Mouse (Mus musculus): ENCODE data around the gene Adssl1. TPM values are rescaled to one million over a fixed set of nuclear protein-coding genes. Genes with fewer than 3 reads are reported as not detected.

The Adssl1 gene
- polyA plus RNA-seq, 1 experiment from 2014 or later, result 26.5 TPM

- Histone ChIP-seq H3K9ac (ENCODE audit: low read depth, low read length) (no peak overlapping the region), H3K4me2 (ENCODE audit: low read depth, low read length) (0 out of 2 replicates have a peak overlapping the region, but pooled peaks have one; percentile 93), H3K27ac (replicated peaks; ENCODE audit: low read depth, low read length) (no peak overlapping the region), H3K4me3 (ENCODE audit: low read depth, low read length) (no peak overlapping the region), H3K9me3 (ENCODE audit: control insufficient read depth, low read length) (no peaks in the 10 kb centered on the region), H3K4me1 (ENCODE audit: control insufficient read depth, insufficient read depth, low read length) (peaks cover 45% of the 10 kb centered on the region), H3K27me3 (replicated peaks; ENCODE audit: control insufficient read depth, insufficient read depth, low read length) (peaks cover 4% of the 10 kb centered on the region; the same call in 1 of the 2 replicates), H3K36me3 (ENCODE audit: control insufficient read depth, insufficient read depth, low read length) (no peaks in the 10 kb centered on the region)
- no peak for DNase-seq (ENCODE audit: low spot score)
- WGBS, result 70% methylated on average over 8 of the region's 8 CpGs
- ATAC-seq (ENCODE audit: low read depth), result no peak
These were observed 29.1 kb upstream of the Adssl1 start for GRCm38 (mm10) chr12:112590566-112591239.

GRCm38 (mm10) chr12:112591240-112591639 is 28.6 kb upstream of the Adssl1 start:
- Histone ChIP-seq H3K9me3 (ENCODE audit: control insufficient read depth, low read length) (no peaks in the 10 kb centered on the region), H3K4me2 (ENCODE audit: low read depth, low read length) (no peak overlapping the region), H3K27ac (replicated peaks; ENCODE audit: low read depth, low read length) (no peak overlapping the region), H3K4me1 (ENCODE audit: control insufficient read depth, insufficient read depth, low read length) (peaks cover 48% of the 10 kb centered on the region), H3K27me3 (replicated peaks; ENCODE audit: control insufficient read depth, insufficient read depth, low read length) (peaks cover 4% of the 10 kb centered on the region; the same call in 1 of the 2 replicates), H3K36me3 (ENCODE audit: control insufficient read depth, insufficient read depth, low read length) (no peaks in the 10 kb centered on the region), H3K4me3 (ENCODE audit: low read depth, low read length) (no peak overlapping the region), H3K9ac (ENCODE audit: low read depth, low read length) (no peak overlapping the region; the same call in 1 of the 2 replicates)
- 90% methylated on average over 5 of the region's 5 CpGs for WGBS
- DNase-seq (ENCODE audit: low spot score) (no peak), ATAC-seq (ENCODE audit: low read depth) (no peak)

- peaks cover 4% of the 10 kb centered on the region; the same call in 1 of the 2 replicates for H3K27me3 ChIP-seq (replicated peaks; ENCODE audit: control insufficient read depth, insufficient read depth, low read length)
- peaks cover 52% of the 10 kb centered on the region for H3K4me1 ChIP-seq (ENCODE audit: control insufficient read depth, insufficient read depth, low read length)
- DNase-seq (ENCODE audit: low spot score), result no peak
- no peak overlapping the region; the same call in 1 of the 2 replicates for H3K9ac ChIP-seq (ENCODE audit: low read depth, low read length)
- no peak overlapping the region for H3K4me3 ChIP-seq (ENCODE audit: low read depth, low read length)
- H3K27ac ChIP-seq (replicated peaks; ENCODE audit: low read depth, low read length), result no peak overlapping the region
- no peaks in the 10 kb centered on the region for H3K9me3 ChIP-seq (ENCODE audit: control insufficient read depth, low read length)
- no peaks in the 10 kb centered on the region for H3K36me3 ChIP-seq (ENCODE audit: control insufficient read depth, insufficient read depth, low read length)
- no peak overlapping the region for H3K4me2 ChIP-seq (ENCODE audit: low read depth, low read length)
- WGBS, result 81% methylated on average over 3 of the region's 3 CpGs
- ATAC-seq (ENCODE audit: low read depth), result no peak
These were observed 28.1 kb upstream of the Adssl1 start for GRCm38 (mm10) chr12:112591730-112592129.

GRCm38 (mm10) chr12:112592985-112593734 is 26.7 kb upstream of the Adssl1 start:
- ATAC-seq (ENCODE audit: low read depth) (no peak), DNase-seq (ENCODE audit: low spot score) (no peak)
- Histone ChIP-seq H3K4me2 (ENCODE audit: low read depth, low read length) (no peak overlapping the region), H3K9ac (ENCODE audit: low read depth, low read length) (no peak overlapping the region), H3K27me3 (replicated peaks; ENCODE audit: control insufficient read depth, insufficient read depth, low read length) (peaks cover 4% of the 10 kb centered on the region; the same call in 1 of the 2 replicates), H3K4me3 (ENCODE audit: low read depth, low read length) (no peak overlapping the region), H3K4me1 (ENCODE audit: control insufficient read depth, insufficient read depth, low read length) (peaks cover 46% of the 10 kb centered on the region), H3K27ac (replicated peaks; ENCODE audit: low read depth, low read length) (no peak overlapping the region), H3K36me3 (ENCODE audit: control insufficient read depth, insufficient read depth, low read length) (no peaks in the 10 kb centered on the region), H3K9me3 (ENCODE audit: control insufficient read depth, low read length) (no peaks in the 10 kb centered on the region)
- 73% methylated on average over 21 of the region's 21 CpGs for WGBS

- 58% methylated on average over 15 of the region's 16 CpGs for WGBS
- ATAC-seq (ENCODE audit: low read depth) (no peak), DNase-seq (ENCODE audit: low spot score) (no peak)
- H3K4me2 ChIP-seq (ENCODE audit: low read depth, low read length), result no peak overlapping the region
- peaks cover 41% of the 10 kb centered on the region for H3K4me1 ChIP-seq (ENCODE audit: control insufficient read depth, insufficient read depth, low read length)
- H3K9me3 ChIP-seq (ENCODE audit: control insufficient read depth, low read length), result no peaks in the 10 kb centered on the region
- H3K4me3 ChIP-seq (ENCODE audit: low read depth, low read length), result no peak overlapping the region
- no peaks in the 10 kb centered on the region for H3K36me3 ChIP-seq (ENCODE audit: control insufficient read depth, insufficient read depth, low read length)
- H3K9ac ChIP-seq (ENCODE audit: low read depth, low read length), result no peak overlapping the region; the same call in 1 of the 2 replicates
- peaks cover 4% of the 10 kb centered on the region; the same call in 1 of the 2 replicates for H3K27me3 ChIP-seq (replicated peaks; ENCODE audit: control insufficient read depth, insufficient read depth, low read length)
- H3K27ac ChIP-seq (replicated peaks; ENCODE audit: low read depth, low read length), result peak overlapping the region; percentile 74
These were observed 25.6 kb upstream of the Adssl1 start for GRCm38 (mm10) chr12:112593951-112594915.

- H3K4me3 ChIP-seq (ENCODE audit: low read depth, low read length), result no peak overlapping the region
- peak overlapping the region; percentile 74 for H3K27ac ChIP-seq (replicated peaks; ENCODE audit: low read depth, low read length)
- peaks cover 34% of the 10 kb centered on the region for H3K4me1 ChIP-seq (ENCODE audit: control insufficient read depth, insufficient read depth, low read length)
- H3K9me3 ChIP-seq (ENCODE audit: control insufficient read depth, low read length), result no peaks in the 10 kb centered on the region
- H3K36me3 ChIP-seq (ENCODE audit: control insufficient read depth, insufficient read depth, low read length), result no peaks in the 10 kb centered on the region
- WGBS, result 29% methylated on average over 4 of the region's 4 CpGs
- ATAC-seq (ENCODE audit: low read depth), result peak; percentile 10; the same call in 1 of the 2 replicates
- H3K9ac ChIP-seq (ENCODE audit: low read depth, low read length), result peak overlapping the region; percentile 19; the same call in 1 of the 2 replicates
- H3K4me2 ChIP-seq (ENCODE audit: low read depth, low read length), result no peak overlapping the region
- 0 out of 2 replicates have a peak, but pooled peaks cover 4% of the 10 kb centered on the region for H3K27me3 ChIP-seq (replicated peaks; ENCODE audit: control insufficient read depth, insufficient read depth, low read length)
- DNase-seq (ENCODE audit: low spot score), result peak; percentile 50
These were observed 24.9 kb upstream of the Adssl1 start for GRCm38 (mm10) chr12:112594989-112595388.

GRCm38 (mm10) chr12:112595626-112596025 is 24.2 kb upstream of the Adssl1 start:
- Histone ChIP-seq H3K4me2 (ENCODE audit: low read depth, low read length) (no peak overlapping the region), H3K27me3 (replicated peaks; ENCODE audit: control insufficient read depth, insufficient read depth, low read length) (0 out of 2 replicates have a peak, but pooled peaks cover under 1% of the 10 kb centered on the region), H3K36me3 (ENCODE audit: control insufficient read depth, insufficient read depth, low read length) (no peaks in the 10 kb centered on the region), H3K9me3 (ENCODE audit: control insufficient read depth, low read length) (no peaks in the 10 kb centered on the region), H3K4me1 (ENCODE audit: control insufficient read depth, insufficient read depth, low read length) (peaks cover 34% of the 10 kb centered on the region), H3K9ac (ENCODE audit: low read depth, low read length) (no peak overlapping the region), H3K4me3 (ENCODE audit: low read depth, low read length) (no peak overlapping the region), H3K27ac (replicated peaks; ENCODE audit: low read depth, low read length) (peak overlapping the region; percentile 74; the same call in 1 of the 2 replicates)
- 48% methylated on average over 4 of the region's 4 CpGs for WGBS
- DNase-seq (ENCODE audit: low spot score) (no peak), ATAC-seq (ENCODE audit: low read depth) (peak; percentile 22; the same call in 1 of the 2 replicates)

GRCm38 (mm10) chr12:112596454-112596853 is 23.4 kb upstream of the Adssl1 start:
- 48% methylated on average over 9 of the region's 9 CpGs for WGBS
- no peaks in the 10 kb centered on the region; the same call in 1 of the 2 replicates for H3K36me3 ChIP-seq (ENCODE audit: control insufficient read depth, insufficient read depth, low read length)
- DNase-seq (ENCODE audit: low spot score) (no peak), ATAC-seq (ENCODE audit: low read depth) (no peak)
- no peak overlapping the region for H3K9ac ChIP-seq (ENCODE audit: low read depth, low read length)
- 0 out of 2 replicates have a peak overlapping the region, but pooled peaks have one; percentile 23 for H3K27ac ChIP-seq (replicated peaks; ENCODE audit: low read depth, low read length)
- H3K27me3 ChIP-seq (replicated peaks; ENCODE audit: control insufficient read depth, insufficient read depth, low read length), result no peaks in the 10 kb centered on the region
- no peaks in the 10 kb centered on the region for H3K9me3 ChIP-seq (ENCODE audit: control insufficient read depth, low read length)
- peaks cover 34% of the 10 kb centered on the region for H3K4me1 ChIP-seq (ENCODE audit: control insufficient read depth, insufficient read depth, low read length)
- no peak overlapping the region for H3K4me2 ChIP-seq (ENCODE audit: low read depth, low read length)
- no peak overlapping the region for H3K4me3 ChIP-seq (ENCODE audit: low read depth, low read length)
